Mouse (Mus musculus): ENCODE measurements around the gene Hdhd5. TPM values are rescaled to one million over a fixed set of nuclear protein-coding genes. Genes with fewer than 3 reads are reported as not detected.

Gene Hdhd5
- total RNA-seq (2021): 10 to 100 TPM; 26.2 to 35.9 TPM

DNA sequence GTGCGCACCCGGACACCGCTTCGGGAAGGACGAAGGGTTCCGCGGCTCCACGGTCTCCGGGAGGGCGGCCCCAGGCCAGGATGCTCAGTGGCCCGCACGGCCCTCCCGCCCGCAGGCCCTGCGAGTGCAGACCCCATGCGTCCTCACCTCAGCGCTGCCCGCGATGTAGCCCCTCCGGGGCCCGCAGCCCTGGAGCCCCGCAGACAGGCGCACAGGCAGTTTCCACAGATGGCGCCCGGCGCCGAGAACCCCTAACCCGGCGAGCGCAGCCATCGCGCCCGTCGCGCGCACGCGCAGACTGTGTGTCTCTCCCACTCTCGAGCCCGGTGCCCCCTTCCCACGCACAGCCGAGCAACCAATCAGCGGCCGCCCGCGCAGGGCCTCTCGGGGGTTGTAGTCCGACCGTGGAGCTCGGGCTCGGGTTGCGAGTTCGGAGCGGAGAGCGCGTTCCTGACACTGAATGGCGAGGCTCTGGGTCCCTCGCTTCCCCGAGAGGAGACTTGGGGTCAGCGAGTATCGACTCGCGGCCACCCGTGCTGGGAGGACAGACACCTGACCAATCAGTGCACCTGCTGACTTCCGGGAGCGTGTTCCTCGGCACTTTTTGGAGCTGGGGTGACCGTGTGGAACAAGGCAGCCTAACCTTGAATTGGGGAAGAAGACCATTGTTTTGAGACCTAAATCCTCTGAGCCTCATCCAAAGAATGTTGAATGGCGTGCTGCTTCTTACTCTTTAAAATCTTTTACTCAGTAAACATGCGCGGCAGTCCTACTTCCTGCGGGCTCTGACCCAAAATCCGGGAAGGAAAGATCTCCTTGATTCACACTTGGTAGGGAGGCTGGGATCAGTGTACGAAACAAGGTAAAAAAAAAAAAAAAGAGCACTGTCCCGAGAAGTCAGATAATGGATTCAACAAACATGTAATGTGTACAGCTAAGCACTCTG is at the start of gene Hdhd5:
Gene Hdhd5, minus strand, starts transcription at position 300 of the 946 bp plus-strand sequence.
- peak; percentile 90 to 94 for DNase-seq (ENCODE audit: extremely low spot score in 1 of 2, low spot score in 1 of 2)

DNA sequence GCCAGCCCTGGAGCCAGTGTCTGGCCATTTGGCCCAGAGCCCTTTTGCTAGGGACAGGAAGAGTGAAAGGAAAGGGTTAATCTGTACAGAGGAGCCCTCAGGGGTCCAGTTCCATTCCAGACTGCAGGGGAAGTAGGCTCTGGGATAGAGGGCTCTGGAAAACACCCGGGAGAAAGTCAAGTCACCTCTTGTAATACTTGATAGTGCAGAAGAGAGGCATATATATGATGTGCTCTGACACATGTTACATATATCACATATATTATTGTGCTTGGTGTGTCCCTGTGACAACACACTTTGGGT is 49.5 kb upstream of the Hdhd5 start:
- DNase-seq (ENCODE audit: extremely low spot score in 1 of 2, low spot score in 1 of 2): no peak

DNA sequence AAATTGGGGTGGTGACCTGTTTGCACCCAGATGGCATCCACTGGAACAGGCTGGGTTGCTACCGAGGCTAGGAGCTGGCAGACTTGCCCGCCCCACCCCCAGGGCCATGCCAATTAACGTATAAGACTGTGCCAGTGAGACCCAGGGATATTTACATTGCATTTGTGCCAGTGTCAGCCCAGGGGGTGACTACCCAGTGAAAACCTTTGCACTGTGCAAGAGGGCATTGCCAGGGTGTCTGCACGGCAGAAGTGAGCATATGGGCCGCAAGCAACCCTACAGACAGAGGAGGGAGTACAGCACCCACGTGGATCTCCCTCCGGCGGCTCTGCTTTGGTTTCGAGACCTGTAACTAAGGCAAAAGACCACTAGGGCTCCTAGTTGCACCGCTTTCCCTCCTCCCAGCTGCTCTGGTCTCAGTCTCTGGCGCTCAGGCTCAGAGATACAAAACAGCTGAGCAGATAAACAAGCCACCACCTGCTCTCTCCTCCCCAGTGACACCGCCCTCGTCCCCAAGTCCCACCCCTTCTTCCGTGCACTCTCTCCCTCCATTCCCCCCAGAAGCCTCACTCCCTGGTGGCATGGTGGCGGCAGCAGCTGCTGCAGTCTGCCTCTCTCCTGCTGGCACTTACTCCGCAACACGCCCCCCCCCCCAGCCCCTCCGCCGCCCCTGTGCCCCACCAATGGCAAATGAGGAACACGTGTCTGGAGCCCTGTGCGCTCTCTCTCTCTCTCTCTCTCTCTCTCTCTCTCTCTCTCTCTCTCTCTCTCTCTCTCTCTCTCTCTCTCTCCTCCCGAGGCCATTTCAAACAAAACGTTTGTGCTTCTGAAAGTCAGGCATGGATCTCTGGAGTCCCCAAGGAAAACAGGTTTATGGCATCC is 49.0 kb upstream of the Hdhd5 start:
- DNase-seq (ENCODE audit: extremely low spot score in 1 of 2, low spot score in 1 of 2): peak; percentile 30 to 45

DNA sequence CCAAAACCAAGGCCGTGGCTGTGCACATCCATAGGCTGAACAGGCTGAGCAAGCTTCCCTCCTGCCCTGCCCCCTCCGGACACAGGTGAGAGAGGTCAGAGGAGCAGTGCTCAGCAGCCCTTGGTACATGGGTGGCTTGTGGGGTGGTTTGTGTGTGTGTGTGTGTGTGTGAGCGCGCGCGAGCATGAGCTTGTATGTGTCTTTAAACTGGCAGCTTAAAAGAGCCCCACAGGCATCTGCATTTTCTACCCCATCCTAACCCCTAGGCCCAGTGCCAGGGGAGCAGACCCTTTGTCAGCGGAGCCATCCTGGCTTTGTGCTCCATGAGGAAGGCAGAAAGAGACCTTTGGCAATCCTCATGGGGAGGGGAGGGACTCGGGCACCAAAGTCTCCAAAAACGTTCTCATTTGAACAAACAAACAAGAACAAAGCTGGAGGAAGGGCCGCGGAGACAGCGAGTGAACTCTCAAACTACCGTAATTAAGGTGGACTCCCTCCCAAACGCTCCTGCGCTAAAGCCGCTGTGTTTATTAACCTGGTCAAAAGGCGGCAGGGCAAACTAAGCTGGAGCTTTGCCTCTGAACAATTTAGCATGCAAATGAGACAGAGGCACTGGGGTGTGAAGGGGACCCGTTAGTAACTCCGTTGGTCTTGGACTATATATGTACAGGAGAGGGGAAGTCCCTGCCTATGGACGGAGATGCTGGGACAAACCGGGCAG is 48.2 kb upstream of the Hdhd5 start:
- DNase-seq (ENCODE audit: extremely low spot score in 1 of 2, low spot score in 1 of 2): no peak

DNA sequence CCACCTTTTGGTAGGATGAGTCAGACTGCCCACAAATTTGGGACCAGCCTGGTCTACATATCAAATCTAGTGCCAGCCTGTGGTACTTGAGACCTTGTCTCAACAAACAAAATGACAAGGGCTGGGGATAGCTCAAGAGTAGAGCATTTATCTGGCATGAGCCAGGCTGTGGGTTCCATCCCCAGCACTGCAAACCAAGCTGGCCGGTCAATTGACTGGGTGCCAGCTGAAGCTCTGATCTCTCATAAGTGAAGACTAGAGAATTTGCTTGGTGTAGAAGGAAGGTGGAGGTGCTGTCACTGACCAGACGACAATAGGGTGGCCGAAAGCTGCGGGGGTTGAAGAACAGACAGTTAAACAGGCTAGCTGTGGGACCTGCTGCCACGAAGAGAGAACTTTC is 47.4 kb upstream of the Hdhd5 start:
- DNase-seq (ENCODE audit: extremely low spot score in 1 of 2, low spot score in 1 of 2): no peak

DNA sequence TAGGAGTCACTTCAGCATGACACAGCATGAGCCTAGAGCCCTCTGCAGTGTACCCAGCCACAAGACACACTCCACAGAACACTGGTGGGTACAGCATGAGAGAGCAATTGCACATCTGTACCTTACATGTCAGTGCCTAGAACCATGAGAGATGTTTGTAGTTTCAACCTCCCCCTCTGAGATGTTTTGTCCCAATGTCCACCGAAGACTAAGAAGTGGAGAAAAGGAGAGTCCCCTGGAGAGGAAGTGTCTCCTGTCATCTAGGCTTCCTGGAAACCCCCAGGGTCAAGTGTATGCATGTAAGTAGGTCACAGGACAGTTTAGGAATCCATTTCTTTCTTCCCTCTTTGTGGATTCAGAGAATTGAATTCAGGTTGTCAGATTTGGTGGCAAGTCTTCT is 41.3 kb upstream of the Hdhd5 start:
- no peak for DNase-seq (ENCODE audit: extremely low spot score in 1 of 2, low spot score in 1 of 2)

DNA sequence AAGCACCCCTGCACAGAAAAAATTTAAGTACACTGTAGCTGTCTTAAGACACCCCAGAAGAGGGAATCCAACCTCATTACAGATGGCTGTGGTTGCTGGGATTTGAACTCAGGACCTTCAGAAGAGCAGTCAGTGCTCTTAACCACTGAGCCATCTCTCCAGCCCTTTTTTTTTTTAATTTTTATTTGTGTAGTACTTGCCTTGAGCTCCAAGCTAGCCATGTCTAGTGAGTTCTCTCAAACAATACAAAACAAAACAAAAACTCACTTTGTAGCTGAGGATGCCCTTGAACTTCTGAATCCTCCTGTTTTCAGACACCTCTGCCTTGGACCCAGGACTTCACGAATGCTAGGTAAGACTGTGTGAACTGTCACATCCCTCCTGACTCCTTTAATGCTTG is 37.1 kb upstream of the Hdhd5 start:
- no peak for DNase-seq (ENCODE audit: extremely low spot score in 1 of 2, low spot score in 1 of 2)

DNA sequence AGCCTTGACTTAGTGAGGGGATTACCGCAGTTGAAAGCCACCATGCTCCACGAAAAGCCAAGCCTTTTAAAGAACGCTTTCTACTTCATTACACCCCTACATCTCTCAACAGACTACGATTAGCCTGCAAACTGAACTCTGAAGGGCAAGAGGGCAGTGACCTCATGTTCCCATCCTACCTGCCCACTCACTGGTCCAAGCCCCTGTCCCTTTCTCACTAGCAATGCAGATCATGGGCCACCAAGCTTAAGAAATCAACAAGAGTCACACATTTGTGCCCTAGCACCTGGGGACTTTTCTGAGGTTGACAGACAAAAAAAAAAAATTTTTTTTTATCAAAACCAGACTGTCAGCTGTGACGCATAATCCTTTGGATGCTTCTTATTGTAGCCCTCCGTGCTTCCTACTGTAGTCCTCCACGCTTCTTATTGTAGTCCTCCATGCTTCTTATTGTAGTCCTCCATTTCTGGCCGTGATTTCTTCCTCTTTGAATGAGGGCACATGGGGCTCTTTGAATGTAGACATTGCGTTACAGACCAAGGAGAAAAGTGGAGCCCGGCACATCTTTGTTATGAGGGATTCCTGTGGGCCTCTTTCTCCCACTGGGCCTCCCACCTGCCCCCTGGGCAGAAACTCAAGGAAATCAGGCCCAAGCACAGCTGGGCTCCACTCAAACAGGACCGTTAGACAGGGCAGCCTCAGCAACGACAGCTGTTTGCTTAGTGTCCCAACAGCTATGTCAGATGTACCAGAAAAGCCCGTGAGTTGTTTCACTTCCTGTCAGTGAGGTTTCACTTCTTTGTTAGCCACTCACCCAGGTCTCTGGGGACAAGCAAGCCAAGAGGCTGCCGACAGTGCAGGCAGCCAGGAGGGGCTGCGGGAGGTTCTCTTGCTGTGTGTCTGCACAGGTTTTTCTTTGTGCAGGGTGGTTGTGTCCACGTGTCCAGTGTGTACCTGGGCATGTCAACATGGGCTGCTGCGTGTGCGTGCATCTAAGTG is 36.1 kb upstream of the Hdhd5 start:
- no peak for DNase-seq (ENCODE audit: extremely low spot score in 1 of 2, low spot score in 1 of 2)

DNA sequence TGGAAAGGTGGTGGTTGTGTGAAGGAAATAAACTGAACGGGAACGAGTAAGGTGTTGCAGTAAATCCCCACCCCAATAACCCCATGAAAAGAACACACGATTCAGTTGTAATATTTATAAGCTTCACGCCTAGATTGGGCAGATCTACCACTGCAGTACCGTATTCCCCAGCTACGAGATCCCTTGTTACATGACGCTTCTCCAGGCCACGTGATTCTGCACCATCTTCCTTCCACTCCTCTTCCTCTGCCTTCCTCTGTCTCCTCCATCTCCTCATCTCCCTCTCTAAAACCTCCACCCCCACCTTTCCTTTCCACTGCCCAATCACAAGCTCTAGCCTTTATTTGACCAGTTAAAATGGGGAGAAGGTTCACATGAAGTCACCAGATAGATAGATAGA is 25.5 kb upstream of the Hdhd5 start:
- no peak for DNase-seq (ENCODE audit: extremely low spot score in 1 of 2, low spot score in 1 of 2)

DNA sequence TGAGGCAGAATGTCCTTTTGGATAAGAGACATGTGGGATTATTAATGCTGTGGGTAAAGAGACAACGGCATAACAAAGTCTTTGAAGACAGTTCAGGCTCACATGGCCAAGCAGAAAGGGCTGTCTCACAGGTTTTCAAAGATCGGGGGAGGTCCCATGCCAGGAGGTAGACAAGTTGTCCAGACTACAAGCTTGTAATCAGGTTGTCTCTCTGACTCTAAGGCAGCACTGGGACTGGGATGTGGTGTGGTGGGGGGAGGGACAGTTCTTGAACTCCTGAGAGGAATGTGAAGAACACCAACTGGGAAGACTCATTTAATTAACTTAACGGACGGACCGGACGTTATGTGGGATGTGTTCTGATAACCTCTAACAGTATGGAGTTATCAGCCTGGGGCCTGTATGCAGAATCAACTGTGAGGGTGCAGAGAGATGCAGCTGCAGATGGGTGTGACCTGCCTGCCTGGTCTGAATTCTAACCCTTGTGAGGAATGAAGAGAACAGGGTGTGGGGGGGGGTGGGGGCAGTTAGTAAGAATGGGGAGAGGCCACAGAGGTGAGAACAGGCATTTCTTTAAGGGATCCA is 25.0 kb upstream of the Hdhd5 start:
- no peak for DNase-seq (ENCODE audit: extremely low spot score in 1 of 2, low spot score in 1 of 2)

DNA sequence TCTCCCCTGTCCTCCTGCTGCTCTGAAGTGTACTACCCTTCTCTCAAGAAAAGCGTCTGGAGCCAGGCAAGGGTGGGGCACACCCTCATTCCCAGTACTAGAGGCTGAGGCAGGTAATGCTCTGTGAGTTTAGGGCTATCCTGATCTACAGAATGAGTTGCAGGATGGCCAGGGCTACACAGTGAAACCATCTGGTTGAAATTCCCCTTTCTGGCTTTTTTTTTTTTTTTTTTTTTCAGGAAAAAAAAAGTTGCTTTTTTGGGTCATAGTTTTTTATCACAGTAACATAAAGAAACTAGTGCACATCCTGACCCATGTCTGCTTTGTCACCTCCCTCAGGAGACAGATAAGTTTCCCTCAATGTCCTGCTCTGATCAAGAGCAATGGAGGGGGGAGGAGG is 24.0 kb upstream of the Hdhd5 start:
- no peak for DNase-seq (ENCODE audit: extremely low spot score in 1 of 2, low spot score in 1 of 2)

DNA sequence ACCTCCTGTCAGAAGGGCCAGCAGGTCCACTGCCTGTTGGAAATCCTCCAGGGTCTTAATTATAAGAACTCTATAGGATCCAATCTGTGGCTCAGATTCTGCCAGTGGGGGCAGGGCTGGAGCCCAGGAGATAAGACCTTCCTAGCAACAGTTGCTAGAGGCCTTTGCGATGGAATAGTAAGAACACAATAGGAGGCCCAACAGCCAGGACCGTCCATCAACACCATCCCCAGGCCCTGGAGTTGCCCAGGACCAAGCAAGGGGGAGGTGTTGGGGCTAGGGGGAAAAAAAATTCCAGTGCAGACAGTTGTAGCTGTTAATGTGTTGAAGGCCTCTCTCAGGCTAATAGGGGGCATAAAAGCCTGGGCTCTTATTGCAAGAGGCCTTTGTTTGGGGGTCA is 19.1 kb upstream of the Hdhd5 start:
- no peak for DNase-seq (ENCODE audit: extremely low spot score in 1 of 2, low spot score in 1 of 2)

DNA sequence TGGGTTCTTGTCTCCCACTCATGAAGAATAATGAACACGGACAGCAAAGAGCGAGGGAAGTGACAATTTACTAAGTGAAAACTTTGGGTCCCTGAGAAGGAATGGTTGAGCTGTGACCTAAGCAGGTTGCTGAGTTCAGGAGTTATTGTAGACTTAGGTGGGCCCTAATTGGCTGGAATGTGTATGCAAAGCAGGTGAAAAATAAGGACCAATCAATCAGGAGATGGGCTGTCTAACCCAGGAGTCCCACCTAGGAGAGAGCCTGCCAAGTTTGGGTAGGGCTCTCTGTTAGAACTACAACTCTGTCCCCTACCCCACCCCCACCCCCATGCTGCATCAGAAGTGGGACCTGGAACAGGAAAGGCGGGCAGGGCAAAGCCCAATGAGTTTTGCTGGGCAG is 17.5 kb upstream of the Hdhd5 start:
- no peak for DNase-seq (ENCODE audit: extremely low spot score in 1 of 2, low spot score in 1 of 2)

DNA sequence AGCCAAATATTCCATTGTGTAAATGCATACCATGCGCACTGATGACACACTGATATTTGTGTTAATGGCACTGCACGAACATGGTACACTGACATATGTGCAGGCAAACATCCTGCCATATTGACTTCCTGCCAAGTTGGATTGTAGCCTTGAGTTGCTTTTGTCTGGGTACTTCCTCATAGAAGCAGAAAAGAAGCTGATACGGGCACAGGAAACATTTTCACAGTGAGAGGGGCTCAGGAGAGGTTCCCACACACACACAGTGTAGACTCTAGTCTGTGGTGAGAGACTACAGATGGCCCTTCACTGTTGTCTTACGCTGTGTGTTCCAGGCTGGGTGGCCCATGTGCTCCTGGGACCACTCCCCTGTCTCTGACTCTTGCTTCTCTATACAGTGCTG is 15.9 kb upstream of the Hdhd5 start:
- no peak for DNase-seq (ENCODE audit: extremely low spot score in 1 of 2, low spot score in 1 of 2)

DNA sequence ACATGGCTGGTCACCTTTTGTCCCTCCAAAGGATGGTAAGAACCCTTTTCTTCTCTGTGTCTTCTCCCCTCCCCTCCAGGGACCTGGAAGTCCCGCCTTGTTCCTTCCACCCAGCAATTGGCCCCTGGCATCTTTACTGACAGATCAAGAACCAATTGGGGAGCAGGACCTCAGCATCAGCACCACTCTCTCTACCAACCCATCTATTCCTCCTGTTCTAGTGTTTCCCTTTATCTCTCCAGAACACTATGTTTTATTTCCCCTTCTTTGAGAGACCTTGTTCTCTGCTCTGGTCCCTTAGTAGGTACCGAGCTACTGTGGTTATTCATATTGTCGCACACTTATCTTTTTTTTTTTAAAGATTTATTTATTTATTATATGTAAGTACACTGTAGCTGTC is 15.2 kb upstream of the Hdhd5 start:
- no peak for DNase-seq (ENCODE audit: extremely low spot score in 1 of 2, low spot score in 1 of 2)

DNA sequence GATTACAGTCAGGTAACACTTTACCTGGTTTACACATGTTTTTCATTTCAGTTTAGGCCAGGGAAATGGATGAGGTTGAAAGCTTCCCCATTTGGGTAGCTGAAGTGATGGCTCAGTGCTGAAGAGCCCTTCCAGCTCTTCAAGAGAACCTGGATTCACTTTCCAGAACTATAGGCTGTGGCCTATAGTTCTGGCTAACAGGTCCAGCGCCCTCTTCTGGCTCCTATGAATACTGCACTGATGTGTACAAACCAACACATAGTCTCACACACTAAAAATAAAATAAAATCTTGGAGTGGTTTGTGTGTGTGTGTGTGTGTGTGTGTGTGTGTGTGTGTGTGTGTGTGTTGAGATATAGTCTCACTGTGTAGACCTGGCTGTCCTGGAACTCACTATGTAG is 10.9 kb upstream of the Hdhd5 start:
- no peak for DNase-seq (ENCODE audit: extremely low spot score in 1 of 2, low spot score in 1 of 2)

DNA sequence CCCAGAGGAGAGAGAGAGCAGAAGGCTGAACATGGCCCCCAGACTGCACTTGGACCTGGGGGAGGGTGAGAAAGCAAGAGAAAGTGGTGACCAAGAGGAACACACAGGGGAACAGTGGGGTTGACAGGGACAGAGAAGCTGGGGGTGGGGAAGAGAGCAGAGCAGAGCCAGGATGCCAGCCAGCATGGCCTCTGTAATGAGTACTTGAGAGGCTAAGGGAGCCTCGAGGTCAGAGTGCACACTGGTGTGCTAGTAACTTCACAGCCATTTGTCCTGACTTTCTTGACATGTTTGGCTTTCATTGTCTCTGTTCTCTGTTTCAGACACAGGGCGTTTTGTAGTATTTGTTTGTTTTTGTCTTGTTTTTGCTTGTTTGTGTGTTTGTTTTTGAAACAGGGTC is 10.3 kb upstream of the Hdhd5 start:
- DNase-seq (ENCODE audit: extremely low spot score in 1 of 2, low spot score in 1 of 2): no peak

DNA sequence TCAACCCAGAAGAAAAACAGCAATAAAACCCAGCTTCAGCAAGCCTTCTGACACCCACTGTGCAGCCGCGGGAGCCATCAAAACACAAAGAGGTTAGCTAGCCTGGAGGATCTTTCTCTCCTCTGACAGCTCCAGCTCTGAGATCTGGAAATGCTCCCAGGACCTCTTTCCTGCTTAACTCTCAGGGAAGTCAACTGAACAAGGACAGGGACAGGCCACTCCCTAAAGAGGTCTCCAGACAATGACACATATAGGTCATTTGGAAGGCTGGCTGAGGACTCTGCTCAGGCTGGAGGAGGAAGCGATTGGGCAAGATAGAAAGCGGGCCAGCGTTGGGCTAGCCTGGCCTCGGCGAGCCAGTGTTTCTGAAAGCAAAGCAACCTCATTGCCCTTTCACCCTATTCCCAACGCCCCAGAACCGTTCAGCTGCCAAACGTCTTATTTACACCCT is 8.7 kb upstream of the Hdhd5 start:
- DNase-seq (ENCODE audit: extremely low spot score in 1 of 2, low spot score in 1 of 2): no peak

DNA sequence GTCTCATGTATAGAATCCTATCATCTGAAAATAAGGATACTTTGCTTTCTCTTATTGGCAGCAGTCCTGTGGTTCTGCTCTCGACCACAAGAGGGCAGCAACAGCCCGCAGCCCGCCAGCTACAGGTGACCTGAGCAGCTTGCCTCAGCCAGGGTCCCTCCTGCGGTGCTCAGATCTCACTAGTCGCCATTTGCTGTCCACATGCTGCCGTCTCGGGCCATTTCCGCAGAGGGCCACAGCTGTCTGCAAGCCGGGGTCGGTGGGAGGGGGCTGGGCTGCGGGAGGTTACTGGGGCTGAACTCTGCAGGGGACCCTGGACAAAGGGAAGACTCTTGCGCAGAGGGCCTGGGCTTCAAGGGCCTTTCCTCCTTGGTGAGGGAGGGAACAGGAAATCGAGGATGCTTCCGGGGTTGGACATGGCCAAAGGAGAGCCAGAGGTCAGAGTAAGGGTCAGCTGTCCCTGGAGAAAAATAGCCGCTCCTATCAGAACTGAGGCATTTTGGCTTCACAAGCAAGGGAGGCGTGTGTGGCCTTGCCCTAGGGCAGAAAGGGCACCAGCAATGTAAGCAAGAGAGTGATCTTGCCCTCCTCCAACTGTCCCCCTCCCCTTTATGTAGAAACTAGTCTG is 8.1 kb upstream of the Hdhd5 start:
- DNase-seq (ENCODE audit: extremely low spot score in 1 of 2, low spot score in 1 of 2): peak; percentile 52 to 73

All from layer of hippocampus, postnatal 25 days (tissue).